Mouse (Mus musculus): Measurements from ENCODE around the gene Med12l. TPM values are rescaled to one million over a fixed set of nuclear protein-coding genes. Genes with fewer than 3 reads are reported as not detected.
A peak's percentile ranks its signal among the peaks of the same experiment; 100 is the strongest.
"Not testable (repeated sequence)": the region's sequence is repeated elsewhere in the genome, so short reads cannot be mapped to it uniquely, and the experiment has no call there.

Med12l gene
- total and polyA plus RNA-seq, 2 experiments from 2014 or later: 3.3 to 20.5 TPM

GRCm38 (mm10) chr3:59135911-59136653 lies 130.5 kb downstream of the Med12l start:
- WGBS: 60% methylated on average over 5 of the region's 5 CpGs
- peak; percentile 89 for ATAC-seq
- Histone ChIP-seq H3K4me2 (ENCODE audit: low read depth, low read length) (no peak overlapping the region), H3K9me3 (ENCODE audit: low read length) (no peaks in the 10 kb centered on the region), H3K27me3 (ENCODE audit: insufficient read depth, low read length) (no peaks in the 10 kb centered on the region), H3K4me3 (ENCODE audit: low read length) (no peak overlapping the region), H3K27ac (peak overlapping the region; percentile 69), H3K36me3 (ENCODE audit: insufficient read depth, low read length) (peaks cover 3% of the 10 kb centered on the region; the same call in 1 of the 2 replicates), H3K9ac (replicated peaks; ENCODE audit: low read length) (no peak overlapping the region), H3K4me1 (ENCODE audit: insufficient read depth, low read length) (no peaks in the 10 kb centered on the region)
- peak; percentile 64 for DNase-seq (ENCODE audit: low spot score)
- TF ChIP-seq CTCF (IDR thresholded peaks at IDR 0.05; ENCODE audit: low read depth): no peak

GRCm38 (mm10) chr3:59138946-59139468 lies 133.4 kb downstream of the Med12l start:
- DNase-seq (ENCODE audit: low spot score) (no peak), ATAC-seq (no peak)

GRCm38 (mm10) chr3:59139651-59140051 lies 134.0 kb downstream of the Med12l start:
- no peaks in the 10 kb centered on the region for H3K4me1 ChIP-seq (ENCODE audit: insufficient read depth, low read length)
- no peaks in the 10 kb centered on the region for H3K36me3 ChIP-seq (ENCODE audit: insufficient read depth, low read length)
- no peak overlapping the region for H3K4me2 ChIP-seq (ENCODE audit: low read depth, low read length)
- no peak for DNase-seq (ENCODE audit: low spot score)
- no peak overlapping the region for H3K9ac ChIP-seq (replicated peaks; ENCODE audit: low read length)
- H3K27me3 ChIP-seq (ENCODE audit: insufficient read depth, low read length): no peaks in the 10 kb centered on the region
- no peak for TF ChIP-seq CTCF (IDR thresholded peaks at IDR 0.05; ENCODE audit: low read depth)
- ATAC-seq: no peak
- no peak overlapping the region for H3K27ac ChIP-seq
- no peak overlapping the region for H3K4me3 ChIP-seq (ENCODE audit: low read length)
- no peaks in the 10 kb centered on the region for H3K9me3 ChIP-seq (ENCODE audit: low read length)

More at GRCm38 (mm10) chr3:59138946-59139468, 133.4 kb downstream of the Med12l start:
- TF ChIP-seq CTCF (IDR thresholded peaks at IDR 0.05; ENCODE audit: low read depth): no peak
- Histone ChIP-seq H3K4me3 (ENCODE audit: low read length) (no peak overlapping the region), H3K4me2 (ENCODE audit: low read depth, low read length) (no peak overlapping the region), H3K9me3 (ENCODE audit: low read length) (no peaks in the 10 kb centered on the region), H3K4me1 (ENCODE audit: insufficient read depth, low read length) (no peaks in the 10 kb centered on the region), H3K27me3 (ENCODE audit: insufficient read depth, low read length) (no peaks in the 10 kb centered on the region), H3K36me3 (ENCODE audit: insufficient read depth, low read length) (no peaks in the 10 kb centered on the region), H3K27ac (no peak overlapping the region), H3K9ac (replicated peaks; ENCODE audit: low read length) (no peak overlapping the region)
- 70% methylated on average over 12 of the region's 12 CpGs for WGBS

GRCm38 (mm10) chr3:59140115-59140514 lies 134.5 kb downstream of the Med12l start:
- no peak for ATAC-seq
- Histone ChIP-seq H3K9ac (replicated peaks; ENCODE audit: low read length) (no peak overlapping the region), H3K36me3 (ENCODE audit: insufficient read depth, low read length) (no peaks in the 10 kb centered on the region), H3K4me1 (ENCODE audit: insufficient read depth, low read length) (no peaks in the 10 kb centered on the region), H3K4me2 (ENCODE audit: low read depth, low read length) (no peak overlapping the region), H3K4me3 (ENCODE audit: low read length) (no peak overlapping the region), H3K27ac (no peak overlapping the region), H3K27me3 (ENCODE audit: insufficient read depth, low read length) (no peaks in the 10 kb centered on the region), H3K9me3 (ENCODE audit: low read length) (no peaks in the 10 kb centered on the region)
- 78% methylated on average over 2 of the region's 2 CpGs for WGBS
- no peak for TF ChIP-seq CTCF (IDR thresholded peaks at IDR 0.05; ENCODE audit: low read depth)
- no peak for DNase-seq (ENCODE audit: low spot score)

GRCm38 (mm10) chr3:59140941-59141340 lies 135.3 kb downstream of the Med12l start:
- not testable (repeated sequence) for H3K36me3 ChIP-seq (ENCODE audit: insufficient read depth, low read length); H3K27me3 ChIP-seq (ENCODE audit: insufficient read depth, low read length); DNase-seq (ENCODE audit: low spot score); H3K4me1 ChIP-seq (ENCODE audit: insufficient read depth, low read length); H3K4me2 ChIP-seq (ENCODE audit: low read depth, low read length); ATAC-seq; H3K9me3 ChIP-seq (ENCODE audit: low read length); H3K4me3 ChIP-seq (ENCODE audit: low read length); H3K9ac ChIP-seq (replicated peaks; ENCODE audit: low read length); H3K27ac ChIP-seq
- 86% methylated on average over 4 of the region's 4 CpGs for WGBS

- H3K9me3 ChIP-seq (ENCODE audit: low read length): no peaks in the 10 kb centered on the region
- H3K4me2 ChIP-seq (ENCODE audit: low read depth, low read length): no peak overlapping the region
- DNase-seq (ENCODE audit: low spot score) (no peak), ATAC-seq (no peak)
- H3K4me1 ChIP-seq (ENCODE audit: insufficient read depth, low read length): no peaks in the 10 kb centered on the region
- TF ChIP-seq CTCF (IDR thresholded peaks at IDR 0.05; ENCODE audit: low read depth): no peak
- no peak overlapping the region for H3K4me3 ChIP-seq (ENCODE audit: low read length)
- WGBS: 86% methylated on average over 8 of the region's 8 CpGs
- no peaks in the 10 kb centered on the region for H3K36me3 ChIP-seq (ENCODE audit: insufficient read depth, low read length)
- no peak overlapping the region for H3K9ac ChIP-seq (replicated peaks; ENCODE audit: low read length)
- no peak overlapping the region for H3K27ac ChIP-seq
- no peaks in the 10 kb centered on the region for H3K27me3 ChIP-seq (ENCODE audit: insufficient read depth, low read length)
These were observed 136.1 kb downstream of the Med12l start for GRCm38 (mm10) chr3:59141507-59142305.

Data from hindbrain, postnatal 0 days (tissue).